Mouse (Mus musculus) small intestine, adult 2 months (tissue): ENCODE measurements at regions not wholly inside any gene's neighbourhood (a gene's known extent, or its start where the extent isn't known, plus 50 kb on each side); places are given as distances from the start of the nearest gene placed in this dataset.

Source experiments
- CTCF ChIP-seq: fragments of 200-500 bp; IDR thresholded peaks from 2 replicates; pipeline ENCODE4 v1.5.1; 2012; ENCODE audit warnings: low read depth, mild to moderate bottlenecking, control low read depth, inconsistent platforms, low read length, moderate library complexity, mixed read lengths; ENCODE audit not compliant: insufficient replicate concordance, insufficient read length; ENCODE audit errors: extremely low read depth
- POLR2A ChIP-seq: fragments of 200-500 bp; IDR thresholded peaks from 2 replicates; pipeline ENCODE4 v1.6.1; 2012; ENCODE audit warnings: low read depth, mild to moderate bottlenecking, control low read depth, inconsistent platforms, low read length, moderate library complexity

DNA sequence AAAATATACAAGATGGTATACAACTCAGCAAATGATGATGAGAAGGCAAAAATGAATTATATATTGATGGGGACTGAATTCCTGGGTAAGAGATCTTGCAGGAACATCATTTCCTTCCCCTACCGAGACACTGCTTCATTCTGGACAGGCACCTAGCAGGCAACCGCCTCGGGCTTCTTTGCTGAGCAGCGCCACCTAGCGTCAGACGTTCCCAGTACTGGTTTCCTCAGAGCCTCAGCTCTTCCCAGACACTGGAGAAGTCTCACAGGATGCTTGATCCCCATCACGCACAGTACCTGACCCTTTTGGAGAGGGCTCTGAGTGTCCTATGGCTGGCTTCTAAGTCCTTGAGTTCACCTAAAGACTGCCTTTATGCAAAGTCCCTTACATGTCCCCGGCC, 80.8 kb upstream of the Arrdc4 start:
- TF ChIP-seq CTCF = peak; percentile 88
- TF ChIP-seq POLR2A = no peak
